Mouse (Mus musculus): ENCODE measurements at regions not wholly inside any gene's neighbourhood (a gene's known extent, or its start where the extent isn't known, plus 50 kb on each side); places are given as distances from the start of the nearest gene placed in this dataset.

- DNase-seq (ENCODE audit: low read depth), result peak; percentile 97
Observed at GRCm38 (mm10) chr10:117434871-117435733, 55.3 kb upstream of the Cpsf6 start.

GRCm38 (mm10) chr10:117434293-117434842 lies 54.6 kb upstream of the Cpsf6 start:
- no peak for DNase-seq (ENCODE audit: low read depth)

- no peak for DNase-seq (ENCODE audit: low read depth)
Observed at GRCm38 (mm10) chr10:117433547-117434292, 53.9 kb upstream of the Cpsf6 start.

DNA sequence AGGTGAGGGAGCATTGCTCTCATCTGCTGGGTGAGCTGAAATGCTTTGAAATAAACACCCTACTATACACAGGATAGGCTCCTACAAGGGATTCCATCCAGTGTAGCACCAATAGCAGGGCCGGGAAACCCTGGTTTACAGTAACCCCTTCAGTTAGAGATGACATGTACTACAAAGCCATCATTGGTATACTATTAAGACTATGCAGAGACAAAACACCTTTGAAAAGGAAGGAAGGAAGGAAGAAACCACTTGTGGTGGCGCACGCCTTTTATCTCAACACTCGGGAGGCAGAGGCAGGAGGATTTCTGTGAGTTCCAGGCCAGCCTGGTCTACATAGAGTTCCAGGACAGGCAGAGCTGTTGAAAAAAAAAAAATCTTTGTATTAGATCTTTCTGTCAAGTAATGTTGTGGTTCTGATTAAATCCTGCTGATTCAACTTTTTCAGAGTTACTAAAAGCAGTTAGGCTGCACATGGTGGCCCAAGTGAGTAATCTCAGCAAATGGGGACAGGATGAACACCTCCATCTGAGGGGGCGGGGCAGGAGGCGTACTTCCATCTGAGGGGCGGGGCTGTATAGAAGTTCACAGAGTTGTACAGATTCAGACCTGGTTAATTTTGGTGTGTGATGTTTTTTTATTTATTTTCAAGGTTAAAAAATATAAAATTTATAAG lies 53.2 kb upstream of the Cpsf6 start:
- peak; percentile 43 for DNase-seq (ENCODE audit: low read depth)

DNA sequence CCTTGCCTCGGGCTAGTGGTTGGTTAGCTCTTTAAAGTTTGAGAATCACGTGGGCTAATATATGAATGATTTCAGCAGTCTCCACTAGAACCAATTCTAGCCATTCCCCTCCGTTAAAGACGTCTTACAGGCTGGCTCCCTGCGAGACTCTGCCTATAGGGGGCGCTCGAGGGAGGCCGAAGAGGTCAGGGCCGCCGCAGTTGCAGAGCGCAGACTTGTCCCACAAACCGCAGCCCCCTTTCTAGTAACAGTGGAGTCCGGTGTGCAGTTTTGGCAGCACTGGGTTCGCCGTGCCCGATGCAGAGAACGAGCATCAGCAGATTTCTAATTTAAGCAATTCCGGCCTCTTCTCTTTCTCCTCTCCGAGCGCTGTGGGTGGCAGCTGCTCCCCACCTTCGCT lies 52.6 kb upstream of the Cpsf6 start:
- DNase-seq (ENCODE audit: low read depth), result no peak

DNA sequence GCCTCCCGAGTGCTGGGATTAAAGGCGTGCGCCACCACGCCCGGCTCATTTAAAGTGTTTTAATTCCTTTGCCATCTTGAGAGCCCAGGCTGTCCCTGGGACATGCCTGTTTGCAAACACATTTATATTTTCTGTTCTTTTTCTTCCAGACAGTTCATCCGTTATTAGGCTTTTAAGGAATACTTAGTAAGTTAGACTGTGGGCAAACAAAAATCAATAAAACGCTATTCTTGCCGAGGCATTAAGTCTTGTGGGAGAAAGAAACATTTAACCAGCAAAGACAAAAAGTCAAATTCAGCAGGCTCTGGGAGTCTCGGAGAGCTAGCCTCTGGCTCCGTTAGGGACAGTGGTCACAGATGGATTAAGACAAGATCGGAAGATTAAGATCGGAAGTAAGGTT lies 52.0 kb upstream of the Cpsf6 start:
- no peak for DNase-seq (ENCODE audit: low read depth)

GRCm38 (mm10) chr10:117431086-117431619 lies 51.3 kb upstream of the Cpsf6 start:
- DNase-seq (ENCODE audit: low read depth), result no peak

DNA sequence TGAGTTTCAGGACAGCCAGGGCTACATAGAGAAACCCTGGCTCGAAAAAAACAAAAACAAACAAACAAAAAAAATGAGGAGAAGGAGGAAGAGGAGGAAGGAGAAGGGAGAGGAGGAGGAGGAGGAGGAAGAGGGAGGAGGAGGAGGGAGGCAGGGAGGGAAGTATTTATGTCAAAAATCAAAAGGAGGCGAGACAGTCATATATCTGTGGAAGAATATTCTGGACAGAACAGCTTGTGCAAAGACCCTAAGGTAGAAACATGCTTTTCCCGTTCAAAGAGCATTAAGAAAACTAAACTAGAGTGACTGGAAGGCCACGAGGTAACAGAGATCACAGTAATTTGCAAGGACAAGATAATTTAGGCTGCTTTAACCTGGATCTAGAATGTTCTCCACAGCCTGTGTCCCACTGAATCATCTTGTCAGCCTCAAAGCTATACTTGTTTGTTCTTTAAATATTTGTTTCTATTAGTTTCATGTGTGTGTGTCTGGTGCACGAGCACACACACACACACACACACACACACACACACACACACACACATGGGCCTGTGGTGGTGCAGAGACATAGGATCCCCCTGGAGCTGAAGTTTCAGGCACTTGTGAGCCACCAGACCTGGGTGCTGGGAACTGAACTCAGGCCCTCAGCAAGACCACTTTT lies 50.5 kb upstream of the Cpsf6 start:
- no peak for DNase-seq (ENCODE audit: low read depth)

GRCm38 (mm10) chr10:117429459-117430183 lies 49.8 kb upstream of the Cpsf6 start:
- no peak for DNase-seq (ENCODE audit: low read depth)

Data from 416B (cell line).